Comparison of ENCODE assay signal across 20 mouse cellular contexts in genomic region chr15:16746672-16747071, GRCm38 (mm10). TPM values are rescaled to one million over a fixed set of nuclear protein-coding genes. Genes with fewer than 3 reads are reported as not detected.
DNase-seq lines count a peak whose midpoint lies in the region; ATAC-seq and TF ChIP-seq lines count a peak whose summit lies in the region.
"Had no signal": no experiment of that assay in that cellular context is flagged by ENCODE, and none has a peak within 500 bp of the region (broad histone marks: within the 10 kb centered on the region; RNA-seq: fewer than 3 reads in every experiment).

No protein-coding gene starts in this region.

- 92% methylated on average over 1 of the region's 1 CpGs for WGBS in midbrain, embryonic 13.5 days
- 84% methylated on average over 1 of the region's 1 CpGs for WGBS in midbrain, embryonic 16.5 days

- TF ChIP-seq EP300 in MEL (IDR thresholded peaks at IDR 0.05; ENCODE audit: low read depth in 1 of 2, low read length in 2 of 2): peak; percentile 65 to 70

- H3K79me2 ChIP-seq in MEL (ENCODE audit: control insufficient read depth, insufficient read depth, low read length, poor library complexity): no peaks in the 10 kb centered on the region

- TF ChIP-seq POLR2A in MEL (IDR thresholded peaks at IDR 0.05; ENCODE audit: control insufficient read depth in 1 of 2, insufficient read depth in 1 of 2, low read depth in 1 of 2, low read length in 2 of 2, poor library complexity in 1 of 2): no peak

- no peak for TF ChIP-seq CTCF in G1E (IDR thresholded peaks at IDR 0.05; ENCODE audit: low read depth, low read length)
- no peak for TF ChIP-seq CTCF in MEL (IDR thresholded peaks at IDR 0.05 in 2 of 3, conservative IDR thresholded peaks at IDR 0.05 in 1 of 3; ENCODE audit: control insufficient read depth in 1 of 3, insufficient read depth in 1 of 3, low read depth in 2 of 3, low read length in 3 of 3, poor library complexity in 1 of 3, severe bottlenecking in 1 of 3)

- TF ChIP-seq RAD21 in MEL (IDR thresholded peaks at IDR 0.05; ENCODE audit: low read depth, low read length): no peak

- 0 out of 2 replicates have a peak, but pooled peaks have one; percentile 37 for ATAC-seq in midbrain, embryonic 13.5 days
- ATAC-seq in midbrain, embryonic 16.5 days: no peak
- ATAC-seq in G1E (ENCODE audit: extremely low read depth, insufficient number of reproducible peaks, low FRiP score, poor library complexity, severe bottlenecking): peak; percentile 76
- ATAC-seq: forebrain, embryonic 13.5 days; forebrain, embryonic 15.5 days; forebrain, postnatal 0 days had no signal

- DNase-seq in G1E (ENCODE audit: low spot score) (no peak), MEL (ENCODE audit: low read depth, low spot score) (peak; percentile 20)
- no peak for DNase-seq in frontal cortex, adult 2 months (ENCODE audit: extremely low spot score in 1 of 2, low spot score in 1 of 2)
- no peak for DNase-seq in urinary bladder, postnatal 4 days (ENCODE audit: low spot score in 2 of 2)
- DNase-seq: adrenal gland, adult 2 months; adrenal gland, postnatal 10 days; adrenal gland, postnatal 25 days; cerebellum, adult 11-12 months; cerebellum, adult 2 months; cerebellum, adult 9-10 months; cerebellum, postnatal 10 days; cerebellum, postnatal 25 days; forebrain, postnatal 0 days had no signal

- H3K9ac ChIP-seq in midbrain, embryonic 13.5 days (replicated peaks): no peak overlapping the region
- H3K9ac ChIP-seq in midbrain, embryonic 16.5 days (ENCODE audit: low read depth, low read length): no peak overlapping the region
- H3K9ac ChIP-seq in MEL (ENCODE audit: control insufficient read depth, low read depth, low read length, poor library complexity, severe bottlenecking): no peak overlapping the region
- H3K9ac ChIP-seq: embryonic facial prominence, embryonic 12.5 days; forebrain, embryonic 13.5 days; forebrain, embryonic 15.5 days; forebrain, postnatal 0 days had no signal

- H3K27me3 ChIP-seq in midbrain, embryonic 13.5 days: no peaks in the 10 kb centered on the region
- no peaks in the 10 kb centered on the region for H3K27me3 ChIP-seq in midbrain, embryonic 16.5 days (ENCODE audit: control insufficient read depth, insufficient read depth, low read depth, low read length)
- no peaks in the 10 kb centered on the region for H3K27me3 ChIP-seq in G1E (ENCODE audit: insufficient read depth, low read length)
- no peaks in the 10 kb centered on the region for H3K27me3 ChIP-seq in MEL (ENCODE audit: control insufficient read depth in 1 of 2, insufficient read depth in 2 of 2, low read length in 2 of 2)
- H3K27me3 ChIP-seq: embryonic facial prominence, embryonic 12.5 days; forebrain, embryonic 13.5 days; forebrain, embryonic 15.5 days had no signal

- no peaks in the 10 kb centered on the region for H3K9me3 ChIP-seq in midbrain, embryonic 13.5 days
- H3K9me3 ChIP-seq in midbrain, embryonic 16.5 days (replicated peaks; ENCODE audit: control insufficient read depth, low read length, poor library complexity, severe bottlenecking): no peaks in the 10 kb centered on the region
- H3K9me3 ChIP-seq in G1E (replicated peaks) (no peaks in the 10 kb centered on the region), MEL (replicated peaks; ENCODE audit: insufficient read depth, low read length) (no peaks in the 10 kb centered on the region)
- H3K9me3 ChIP-seq: embryonic facial prominence, embryonic 10.5 days; embryonic facial prominence, embryonic 12.5 days; forebrain, embryonic 13.5 days; forebrain, embryonic 15.5 days had no signal

- H3K36me3 ChIP-seq in midbrain, embryonic 13.5 days: no peaks in the 10 kb centered on the region
- no peaks in the 10 kb centered on the region for H3K36me3 ChIP-seq in midbrain, embryonic 16.5 days (ENCODE audit: control insufficient read depth, insufficient read depth, low read length)
- H3K36me3 ChIP-seq in G1E (replicated peaks) (no peaks in the 10 kb centered on the region), MEL (ENCODE audit: control insufficient read depth in 1 of 2, insufficient read depth in 2 of 2, low read length in 2 of 2) (peaks cover 0 to 3% of the 10 kb centered on the region in 2 experiments; a peak in 1 of 4 replicates)
- H3K36me3 ChIP-seq: embryonic facial prominence, embryonic 10.5 days; embryonic facial prominence, embryonic 12.5 days; forebrain, embryonic 15.5 days had no signal

- H3K27ac ChIP-seq in midbrain, embryonic 13.5 days: no peak overlapping the region
- H3K27ac ChIP-seq in midbrain, embryonic 16.5 days (ENCODE audit: low read length): no peak overlapping the region
- no peak overlapping the region for H3K27ac ChIP-seq in MEL (ENCODE audit: control insufficient read depth, low read depth, low read length)
- H3K27ac ChIP-seq: embryonic facial prominence, embryonic 10.5 days; embryonic facial prominence, embryonic 12.5 days; forebrain, embryonic 13.5 days; forebrain, embryonic 15.5 days had no signal

- H3K4me1 ChIP-seq in midbrain, embryonic 13.5 days (replicated peaks): no peaks in the 10 kb centered on the region
- H3K4me1 ChIP-seq in midbrain, embryonic 16.5 days (ENCODE audit: control insufficient read depth, insufficient read depth, low read length): no peaks in the 10 kb centered on the region
- H3K4me1 ChIP-seq in G1E (ENCODE audit: insufficient read depth, low read depth, low read length): no peaks in the 10 kb centered on the region; the same call in 1 of the 2 replicates
- no peaks in the 10 kb centered on the region; a peak in 1 of 4 replicates for H3K4me1 ChIP-seq in MEL (ENCODE audit: control insufficient read depth in 1 of 2, insufficient read depth in 2 of 2, low read length in 2 of 2)
- H3K4me1 ChIP-seq: embryonic facial prominence, embryonic 10.5 days; embryonic facial prominence, embryonic 12.5 days; forebrain, embryonic 13.5 days; forebrain, embryonic 15.5 days had no signal

- no peak overlapping the region for H3K4me3 ChIP-seq in midbrain, embryonic 13.5 days (replicated peaks)
- no peak overlapping the region for H3K4me3 ChIP-seq in midbrain, embryonic 16.5 days (ENCODE audit: low read depth, low read length)
- no peak overlapping the region for H3K4me3 ChIP-seq in G1E (ENCODE audit: low read depth, low read length)
- H3K4me3 ChIP-seq in MEL (ENCODE audit: control insufficient read depth in 1 of 2, insufficient read depth in 1 of 2, low read depth in 2 of 2, low read length in 2 of 2): no peak overlapping the region
- H3K4me3 ChIP-seq: embryonic facial prominence, embryonic 10.5 days; embryonic facial prominence, embryonic 12.5 days; forebrain, embryonic 13.5 days; forebrain, embryonic 15.5 days had no signal

- no peak overlapping the region for H3K4me2 ChIP-seq in midbrain, embryonic 13.5 days (replicated peaks)
- no peak overlapping the region for H3K4me2 ChIP-seq in midbrain, embryonic 16.5 days (ENCODE audit: low read length)
- H3K4me2 ChIP-seq: embryonic facial prominence, embryonic 12.5 days; forebrain, embryonic 13.5 days; forebrain, embryonic 15.5 days had no signal

TF ChIP-seq in MEL, 35 proteins besides CTCF, POLR2A, EP300 and RAD21:
- TF ChIP-seq TCF12 (IDR thresholded peaks at IDR 0.05; ENCODE audit: low read depth, low read length) (peak; percentile 59; the same call in 1 of the 2 replicates), E2F4 (IDR thresholded peaks at IDR 0.05; ENCODE audit: borderline replicate concordance, low read depth, low read length) (no peak), RCOR1 (IDR thresholded peaks at IDR 0.05; ENCODE audit: low read depth, low read length) (peak; percentile 38; the same call in 1 of the 2 replicates), GATA1 (IDR thresholded peaks at IDR 0.05; ENCODE audit: low read depth, low read length) (peak; percentile 69), MEF2A (IDR thresholded peaks at IDR 0.05; ENCODE audit: extremely low read depth, insufficient replicate concordance, low read depth, low read length, poor library complexity, severe bottlenecking) (peak; percentile 79; the same call in 1 of the 2 replicates), MYB (IDR thresholded peaks at IDR 0.05; ENCODE audit: low read depth, low read length) (no peak)

RNA-seq across cellular contexts. Expression of gene Cdh9, which starts 18.1 kb away (rescaled TPM):
- 1.8 and 2.3 TPM in 2 replicates for polyA plus RNA-seq in midbrain, embryonic 13.5 days (2015; fragmentation: Nextera tagmentation; extraction: Ambion mirVana)
- polyA plus RNA-seq in midbrain, embryonic 16.5 days (2015; fragmentation: Nextera tagmentation; extraction: Ambion mirVana): 6.1 and 6.5 TPM in 2 replicates
- total RNA-seq in G1E (2014; fragmentation: Nextera tagmentation) (not detected in 2 replicates), G1E (2017) (0.11 and 0.12 TPM in 2 replicates), MEL (2012; rRNA removed) (not detected in 2 replicates)
- polyA plus RNA-seq in G1E (2012) (not detected in 2 replicates), MEL (2012; ENCODE audit: insufficient read depth in 1 of 2, insufficient read length in 2 of 2, low read depth in 1 of 2, low replicate concordance in 2 of 2, missing spikeins in 1 of 2) (not detected)
- 8.6 and 13.5 TPM in 2 replicates for polyA plus RNA-seq in frontal cortex, adult 2 months (2012; rRNA removed)
- polyA plus RNA-seq: C2C12 had no signal
